Mouse (Mus musculus) testis, adult 2 months (tissue): ENCODE measurements around the gene Slc24a2. TPM values are rescaled to one million over a fixed set of nuclear protein-coding genes. Genes with fewer than 3 reads are reported as not detected.

ENCODE experiments used
- H3K27ac ChIP-seq: fragments of 200-500 bp; 2 replicates; pipeline ENCODE4 v1.5.1; 2012; ENCODE audit warnings: low read depth, low read length; ENCODE audit not compliant: control insufficient read depth, insufficient read depth
- H3K27me3 ChIP-seq: fragments of 200-500 bp; 2 replicates; pipeline ENCODE4 v1.6.1; 2012; ENCODE audit warnings: mild to moderate bottlenecking, low read length, moderate library complexity; ENCODE audit not compliant: control insufficient read depth, insufficient read depth
- H3K36me3 ChIP-seq: fragments of 200-500 bp; 2 replicates; pipeline ENCODE4 v1.6.1; 2012; ENCODE audit warnings: mild to moderate bottlenecking, low read length; ENCODE audit not compliant: control insufficient read depth, insufficient read depth
- H3K4me1 ChIP-seq: fragments of 200-500 bp; 2 replicates; pipeline ENCODE4 v1.6.1; 2012; ENCODE audit warnings: low read length; ENCODE audit not compliant: control insufficient read depth, insufficient read depth
- H3K4me3 ChIP-seq: fragments of 200-500 bp; 2 replicates; pipeline ENCODE4 v1.5.1; 2012; ENCODE audit warnings: low read depth, mild to moderate bottlenecking, low read length, moderate library complexity, mixed read lengths; ENCODE audit not compliant: control insufficient read depth
- CTCF ChIP-seq: fragments of 200-500 bp; IDR thresholded peaks from 2 replicates; pipeline ENCODE4 v1.5.1; 2012; ENCODE audit warnings: low read depth, mild to moderate bottlenecking, inconsistent platforms, low read length, moderate library complexity; ENCODE audit not compliant: control insufficient read depth, insufficient read depth, insufficient replicate concordance
- POLR2A ChIP-seq: fragments of 200-500 bp; IDR thresholded peaks from 2 replicates; pipeline ENCODE4 v1.6.1; 2012; ENCODE audit warnings: low read depth, mild to moderate bottlenecking, inconsistent platforms, low read length, moderate library complexity; ENCODE audit not compliant: control insufficient read depth
- polyA plus RNA-seq: library from polyadenylated mRNA; depleted of rRNA; stranded (reverse); fragments of >200 nt; gene quantifications from 2 replicates; pipeline ENCODE4 v1.2.3, GENCODE M21; 2012

Slc24a2 gene
- polyA plus RNA-seq, 1 experiment: 0.17 TPM

- H3K27ac ChIP-seq: no peak overlapping the region
- no peaks in the 10 kb centered on the region for H3K4me1 ChIP-seq
- H3K27me3 ChIP-seq: no peaks in the 10 kb centered on the region
Observed at GRCm38 (mm10) chr4:87026311-87027151, 203.7 kb downstream of the Slc24a2 start.

GRCm38 (mm10) chr4:87024556-87024955 lies 205.7 kb downstream of the Slc24a2 start:
- TF ChIP-seq POLR2A (no peak), CTCF (no peak)
- Histone ChIP-seq H3K4me3 (no peak overlapping the region), H3K27me3 (no peaks in the 10 kb centered on the region), H3K27ac (no peak overlapping the region), H3K36me3 (no peaks in the 10 kb centered on the region), H3K4me1 (no peaks in the 10 kb centered on the region)

More at GRCm38 (mm10) chr4:87026311-87027151, 203.7 kb downstream of the Slc24a2 start:
- Histone ChIP-seq H3K4me3 (no peak overlapping the region), H3K36me3 (no peaks in the 10 kb centered on the region)
- no peak for TF ChIP-seq CTCF
- no peak for TF ChIP-seq POLR2A

- TF ChIP-seq POLR2A (no peak), CTCF (no peak)
- Histone ChIP-seq H3K36me3 (no peaks in the 10 kb centered on the region), H3K27ac (no peak overlapping the region), H3K4me3 (no peak overlapping the region), H3K27me3 (no peaks in the 10 kb centered on the region), H3K4me1 (no peaks in the 10 kb centered on the region; the same call in 1 of the 2 replicates)
Observed at GRCm38 (mm10) chr4:87021542-87021941, 208.7 kb downstream of the Slc24a2 start.

- no peak overlapping the region for H3K4me3 ChIP-seq
- TF ChIP-seq POLR2A: no peak
- no peak for TF ChIP-seq CTCF
- no peak overlapping the region for H3K27ac ChIP-seq
- no peaks in the 10 kb centered on the region; the same call in 1 of the 2 replicates for H3K4me1 ChIP-seq
- H3K36me3 ChIP-seq: no peaks in the 10 kb centered on the region
- no peaks in the 10 kb centered on the region for H3K27me3 ChIP-seq
Observed at GRCm38 (mm10) chr4:87019486-87020105, 210.7 kb downstream of the Slc24a2 start.

- H3K36me3 ChIP-seq: no peaks in the 10 kb centered on the region
- H3K4me1 ChIP-seq: no peaks in the 10 kb centered on the region; the same call in 1 of the 2 replicates
- TF ChIP-seq POLR2A: no peak
- no peak for TF ChIP-seq CTCF
- no peak overlapping the region for H3K4me3 ChIP-seq
- no peak overlapping the region for H3K27ac ChIP-seq
- H3K27me3 ChIP-seq: no peaks in the 10 kb centered on the region
Observed at GRCm38 (mm10) chr4:87018073-87018997, 211.9 kb downstream of the Slc24a2 start.

GRCm38 (mm10) chr4:87017464-87017863 lies 212.8 kb downstream of the Slc24a2 start:
- TF ChIP-seq POLR2A: no peak
- no peak for TF ChIP-seq CTCF
- H3K4me1 ChIP-seq: no peaks in the 10 kb centered on the region; the same call in 1 of the 2 replicates
- H3K36me3 ChIP-seq: no peaks in the 10 kb centered on the region
- H3K27me3 ChIP-seq: no peaks in the 10 kb centered on the region
- no peak overlapping the region for H3K27ac ChIP-seq
- H3K4me3 ChIP-seq: no peak overlapping the region

GRCm38 (mm10) chr4:87015746-87016145 lies 214.5 kb downstream of the Slc24a2 start:
- Histone ChIP-seq H3K27ac (no peak overlapping the region), H3K36me3 (no peaks in the 10 kb centered on the region), H3K27me3 (no peaks in the 10 kb centered on the region), H3K4me3 (no peak overlapping the region), H3K4me1 (no peaks in the 10 kb centered on the region; the same call in 1 of the 2 replicates)
- no peak for TF ChIP-seq CTCF
- TF ChIP-seq POLR2A: no peak
